Comparison of ENCODE assay signal across 8 mouse cellular contexts in genomic region chr19:46961652-46962051, GRCm38 (mm10). TPM values are rescaled to one million over a fixed set of nuclear protein-coding genes. Genes with fewer than 3 reads are reported as not detected.
DNase-seq lines count a peak whose midpoint lies in the region; ATAC-seq lines count a peak whose summit lies in the region.

No protein-coding gene starts in this region.

- H3K9ac ChIP-seq in intestine, embryonic 14.5 days (ENCODE audit: low read length): peak overlapping the region; percentile 90

- H3K4me3 ChIP-seq in intestine, embryonic 14.5 days (ENCODE audit: low read depth, low read length): peak overlapping the region; percentile 78

- H3K27ac ChIP-seq in intestine, embryonic 14.5 days (ENCODE audit: low read depth): peak overlapping the region; percentile 92

- peak; percentile 85 for ATAC-seq in activated CD4-positive, CD25-positive, alpha-beta regulatory T cell, adult 4 months
- ATAC-seq in intestine, embryonic 14.5 days (replicated peaks; ENCODE audit: low FRiP score, low TSS enrichment, low read depth): peak; percentile 90
- peak; percentile 73 for ATAC-seq in megakaryocyte-erythroid progenitor cell, adult 5-6 weeks (replicated peaks; ENCODE audit: low FRiP score, low TSS enrichment, poor library complexity, severe bottlenecking)

- H3K27me3 ChIP-seq in intestine, embryonic 14.5 days (replicated peaks; ENCODE audit: control insufficient read depth, insufficient read depth, low read length): no peaks in the 10 kb centered on the region

- DNase-seq in embryo, embryonic 10 days (ENCODE audit: low spot score): peak; percentile 86
- DNase-seq in gastrocnemius, postnatal 14 days: peak; percentile 87
- peak; percentile 90 for DNase-seq in intestine, embryonic 14.5 days (ENCODE audit: low spot score)
- peak; percentile 86 to 87 for DNase-seq in left cerebral cortex, postnatal 14 days (ENCODE audit: low spot score in 2 of 2)
- peak; percentile 83 for DNase-seq in right cerebral cortex, postnatal 14 days
- peak; percentile 72 to 84 for DNase-seq in urinary bladder, postnatal 36 days (ENCODE audit: low spot score in 2 of 2)

- intact Hi-C loops in gastrocnemius, postnatal 14 days (cut with DNase I; ENCODE audit: low total_unique reads): no loop called here
- intact Hi-C loops in left cerebral cortex, postnatal 14 days (cut with DNase I): loop anchor here (5.0 kb wide), 1 partner anchor 54 kb away; no protein-coding TSS in a partner anchor

- H3K4me1 ChIP-seq in intestine, embryonic 14.5 days (replicated peaks; ENCODE audit: control insufficient read depth, insufficient read depth, low read length): peaks cover 21% of the 10 kb centered on the region

- H3K9me3 ChIP-seq in intestine, embryonic 14.5 days (ENCODE audit: control insufficient read depth, low read length): no peaks in the 10 kb centered on the region

- H3K36me3 ChIP-seq in intestine, embryonic 14.5 days (ENCODE audit: control insufficient read depth, insufficient read depth, low read length): no peaks in the 10 kb centered on the region

- peak overlapping the region; percentile 74 for H3K4me2 ChIP-seq in intestine, embryonic 14.5 days (ENCODE audit: low read length)

- 1% methylated on average over 33 of the region's 36 CpGs for WGBS in intestine, embryonic 14.5 days

RNA-seq across cellular contexts. Expression of gene Ina, which starts 52.8 kb away (rescaled TPM):
- polyA plus RNA-seq in activated CD4-positive, CD25-positive, alpha-beta regulatory T cell, adult 4 months (2017; shearing (Covaris generic)): not detected
- not detected for total RNA-seq in gastrocnemius, postnatal 14 days (2021)
- polyA plus RNA-seq in intestine, embryonic 14.5 days (2014; fragmentation: Nextera tagmentation; extraction: Ambion mirVana): 18.3 and 19.2 TPM in 2 replicates
- total RNA-seq in left cerebral cortex, postnatal 14 days (2021): 100 to 1,000 TPM; 177 to 184 TPM
- 1.1 TPM in 1 of 2 replicates, not detected in the other for total RNA-seq in megakaryocyte-erythroid progenitor cell, adult 5-6 weeks (2014; fragmentation: Nextera tagmentation)
- total RNA-seq in megakaryocyte-erythroid progenitor cell, adult 5-6 weeks (2017): 0.09 and 0.27 TPM in 2 replicates

RNA-seq across cellular contexts. Expression of gene Nt5c2, which starts 53.3 kb away (rescaled TPM):
- polyA plus RNA-seq in activated CD4-positive, CD25-positive, alpha-beta regulatory T cell, adult 4 months (2017; shearing (Covaris generic)): 10 to 100 TPM; 22.6 to 25.4 TPM
- total RNA-seq in gastrocnemius, postnatal 14 days (2021): 10 to 100 TPM; 17.5 to 23.0 TPM
- polyA plus RNA-seq in intestine, embryonic 14.5 days (2014; fragmentation: Nextera tagmentation; extraction: Ambion mirVana): 55.1 and 64.1 TPM in 2 replicates
- total RNA-seq in left cerebral cortex, postnatal 14 days (2021): 10 to 100 TPM; 67.1 to 70.7 TPM
- total RNA-seq in megakaryocyte-erythroid progenitor cell, adult 5-6 weeks (2014; fragmentation: Nextera tagmentation): 87.1 and 88.5 TPM in 2 replicates
- 142 and 145 TPM in 2 replicates for total RNA-seq in megakaryocyte-erythroid progenitor cell, adult 5-6 weeks (2017)

Comparison
In these comparisons a context has a peak if more than half of its experiments do, and no peak if none do; other contexts are left out.
1. Peak in every context shown above with its lines: DNase-seq, ATAC-seq, H3K4me3 ChIP-seq and H3K27ac ChIP-seq.
2. RNA of gene Ina, which starts 52.8 kb away (total RNA-seq): 177 to 184 TPM in left cerebral cortex, postnatal 14 days; 0.09 to 1.1 TPM in megakaryocyte-erythroid progenitor cell, adult 5-6 weeks and not detected in gastrocnemius, postnatal 14 days; every median in the first group is over 10 times any median in the second.